Mouse (Mus musculus) forebrain, embryonic 15.5 days (tissue): ENCODE results near the gene Nxpe3. TPM values are rescaled to one million over a fixed set of nuclear protein-coding genes. Genes with fewer than 3 reads are reported as not detected.

Experiments used
- ATAC-seq: fragments of 200-750 bp; cut with Nextera tagmentation; replicated peaks from 2 replicates; pipeline ENCODE4 v1.8.0; 2017; ENCODE audit warnings: mild to moderate bottlenecking, moderate TSS enrichment, moderate library complexity
- H3K27ac ChIP-seq: fragments of 300-500 bp; sonication (generic); replicated peaks from 2 replicates; pipeline ENCODE4 v1.5.1; 2015; ENCODE audit warnings: mild to moderate bottlenecking, inconsistent platforms
- H3K27me3 ChIP-seq: fragments of 300-500 bp; sonication (generic); 2 replicates; pipeline ENCODE4 v1.6.1; 2015; ENCODE audit warnings: inconsistent platforms
- H3K36me3 ChIP-seq: fragments of 300-500 bp; sonication (generic); 2 replicates; pipeline ENCODE4 v1.6.1; 2015; ENCODE audit warnings: mild to moderate bottlenecking, inconsistent platforms
- H3K4me1 ChIP-seq: fragments of 300-500 bp; sonication (generic); 2 replicates; pipeline ENCODE4 v1.6.1; 2015; ENCODE audit warnings: inconsistent platforms
- H3K4me2 ChIP-seq: fragments of 300-500 bp; sonication (generic); replicated peaks from 2 replicates; pipeline ENCODE4 v1.6.1; 2015; ENCODE audit warnings: mild to moderate bottlenecking, inconsistent platforms
- H3K4me3 ChIP-seq: fragments of 300-500 bp; sonication (generic); 2 replicates; pipeline ENCODE4 v1.5.1; 2015; ENCODE audit warnings: mild to moderate bottlenecking, inconsistent platforms
- H3K9ac ChIP-seq: fragments of 300-500 bp; sonication (generic); replicated peaks from 2 replicates; pipeline ENCODE4 v1.6.1; 2015; ENCODE audit warnings: mild to moderate bottlenecking, inconsistent platforms
- H3K9me3 ChIP-seq: fragments of 300-500 bp; sonication (generic); 2 replicates; pipeline ENCODE4 v1.6.1; 2016; ENCODE audit warnings: inconsistent platforms
- WGBS: fragments of 180-500 bp; shearing (Covaris S2); methylation state at CpG from one replicate; pipeline ENCODE4 v1.1.7; 2015; ENCODE audit warnings: mixed read lengths; 5-methylcytosine and 5-hydroxymethylcytosine counted together
- polyA plus RNA-seq: library from polyadenylated mRNA; unstranded; fragments of >200 nt; fragmentation: Nextera tagmentation; extraction: Ambion mirVana; gene quantifications from 2 replicates; pipeline ENCODE4 v1.2.1, GENCODE M21; 2015

Gene Nxpe3
- polyA plus RNA-seq, 1 experiment from 2014 or later = 1.3 TPM

DNA sequence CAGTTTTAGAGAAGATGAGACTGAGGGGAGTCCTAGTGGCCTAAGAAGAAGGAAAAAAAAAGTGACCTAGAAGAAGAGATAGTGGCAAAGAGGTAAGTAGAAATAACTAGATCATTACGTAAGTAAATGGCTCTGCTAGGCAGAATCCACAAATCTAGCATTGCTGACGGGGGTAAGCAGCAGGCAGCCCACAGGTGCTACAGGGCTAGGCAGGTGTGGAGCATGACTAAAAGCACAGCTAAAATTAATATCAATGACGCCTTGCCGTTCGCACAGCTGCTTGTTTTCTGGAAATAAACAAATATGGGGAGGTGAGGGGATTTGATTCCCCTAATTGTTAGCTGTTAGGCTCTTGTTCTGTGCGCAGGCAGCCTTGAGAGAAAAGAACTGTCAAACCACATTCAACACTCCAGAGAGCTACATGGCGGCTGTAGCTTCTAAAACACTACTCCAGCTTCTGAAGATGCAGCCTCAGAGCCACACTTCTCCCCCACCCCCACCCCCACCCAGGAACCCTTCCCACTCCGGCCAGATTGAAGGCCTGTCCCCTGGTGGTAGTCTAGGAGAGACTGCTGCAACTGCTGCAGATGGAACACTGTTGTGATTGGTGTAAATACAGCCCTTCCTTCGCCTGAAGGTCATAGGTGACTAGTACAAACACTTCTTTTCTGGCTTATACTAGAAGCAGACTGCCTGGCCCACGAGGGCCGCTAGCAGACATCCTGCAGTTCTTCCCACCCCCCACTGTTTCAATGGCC lies 71.5 kb downstream of the Nxpe3 start:
- no peak overlapping the region for H3K4me2 ChIP-seq
- H3K27ac ChIP-seq = no peak overlapping the region
- H3K4me1 ChIP-seq = peaks cover 20% of the 10 kb centered on the region
- H3K4me3 ChIP-seq = no peak overlapping the region
- H3K36me3 ChIP-seq = no peaks in the 10 kb centered on the region
- H3K9ac ChIP-seq = no peak overlapping the region
- no peaks in the 10 kb centered on the region for H3K27me3 ChIP-seq
- ATAC-seq = no peak
- H3K9me3 ChIP-seq = no peaks in the 10 kb centered on the region
- WGBS = 40% methylated on average over 11 of the region's 11 CpGs

DNA sequence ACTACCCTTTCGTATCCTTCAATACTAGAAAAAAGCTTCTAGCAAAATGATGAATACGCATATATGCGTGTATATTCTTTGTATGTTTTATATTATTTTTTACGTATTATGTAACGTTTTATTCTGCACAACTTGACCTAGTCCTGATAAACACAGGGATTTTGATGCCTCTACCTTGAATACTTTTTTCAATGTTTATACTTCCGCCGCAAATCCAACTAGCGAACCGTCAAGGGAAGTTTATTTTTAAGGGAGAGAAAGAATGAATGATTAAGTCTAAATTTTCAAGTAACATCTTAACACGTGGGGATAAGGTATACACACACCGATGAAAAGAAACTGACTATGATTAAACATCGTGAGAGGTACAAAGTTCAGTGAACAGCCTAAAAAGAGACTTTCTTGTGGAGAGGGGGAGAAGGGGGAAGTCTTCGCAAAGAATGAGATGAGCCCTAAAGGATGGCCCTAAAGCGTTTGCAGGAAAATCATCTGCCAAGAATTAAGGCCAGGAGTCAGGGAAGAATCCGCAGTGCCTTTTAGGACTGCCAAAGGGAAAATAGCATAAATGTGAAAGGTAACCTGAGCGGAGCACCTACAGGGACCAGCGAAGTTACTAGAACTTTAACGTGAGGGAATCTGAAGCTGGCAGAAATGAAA lies 72.2 kb downstream of the Nxpe3 start:
- Histone ChIP-seq H3K4me3 (peak overlapping the region; percentile 67), H3K36me3 (no peaks in the 10 kb centered on the region; the same call in 1 of the 2 replicates), H3K4me2 (peak overlapping the region; percentile 93), H3K9me3 (no peaks in the 10 kb centered on the region), H3K27ac (no peak overlapping the region), H3K4me1 (peaks cover 20% of the 10 kb centered on the region), H3K9ac (no peak overlapping the region), H3K27me3 (no peaks in the 10 kb centered on the region)
- no peak for ATAC-seq
- WGBS = 47% methylated on average over 18 of the region's 18 CpGs

DNA sequence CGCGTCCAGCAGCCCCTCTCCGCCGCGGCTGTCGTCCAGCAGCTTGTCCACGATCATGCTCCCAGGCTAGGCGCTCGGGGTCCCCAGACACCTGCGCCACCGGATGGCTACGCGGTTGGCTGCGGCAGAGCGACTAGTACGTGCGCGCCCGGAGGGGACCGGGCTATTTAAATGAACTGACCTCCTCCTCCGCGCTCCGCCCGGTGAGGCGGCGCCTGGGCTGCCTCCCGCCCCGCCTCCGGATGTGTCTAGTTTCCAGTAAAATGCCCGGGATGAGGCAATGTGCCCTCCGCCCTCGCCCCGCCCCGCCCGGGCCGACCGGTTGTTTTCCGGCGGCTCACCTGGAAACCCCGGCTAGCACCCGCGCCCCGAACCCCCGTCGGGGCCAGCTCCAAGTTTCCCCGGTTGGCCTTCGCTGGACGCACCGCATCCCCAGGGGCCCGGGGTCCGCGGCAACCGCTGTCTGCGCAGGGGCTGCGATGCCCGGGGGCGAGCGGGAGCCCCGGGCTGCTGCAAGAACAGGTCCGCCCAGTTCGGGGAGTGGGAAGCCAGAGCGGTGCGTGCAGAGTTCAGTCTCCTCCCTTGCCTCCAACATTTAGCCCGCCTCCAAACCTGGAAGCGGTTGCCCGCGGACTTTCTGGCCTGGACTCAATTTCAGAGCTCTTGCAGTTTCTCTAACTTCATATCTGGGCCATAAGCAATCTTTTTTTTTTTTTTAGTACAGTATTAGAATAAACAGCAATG lies 72.9 kb downstream of the Nxpe3 start:
- H3K4me1 ChIP-seq = peaks cover 20% of the 10 kb centered on the region
- H3K36me3 ChIP-seq = no peaks in the 10 kb centered on the region; the same call in 1 of the 2 replicates
- under 1% methylated on average over 65 of the region's 67 CpGs for WGBS
- H3K9me3 ChIP-seq = no peaks in the 10 kb centered on the region
- H3K4me3 ChIP-seq = peak overlapping the region; percentile 67
- peak overlapping the region; percentile 65 for H3K9ac ChIP-seq
- H3K4me2 ChIP-seq = peak overlapping the region; percentile 93
- no peaks in the 10 kb centered on the region for H3K27me3 ChIP-seq
- ATAC-seq = peak; percentile 95
- peak overlapping the region; percentile 39 for H3K27ac ChIP-seq

DNA sequence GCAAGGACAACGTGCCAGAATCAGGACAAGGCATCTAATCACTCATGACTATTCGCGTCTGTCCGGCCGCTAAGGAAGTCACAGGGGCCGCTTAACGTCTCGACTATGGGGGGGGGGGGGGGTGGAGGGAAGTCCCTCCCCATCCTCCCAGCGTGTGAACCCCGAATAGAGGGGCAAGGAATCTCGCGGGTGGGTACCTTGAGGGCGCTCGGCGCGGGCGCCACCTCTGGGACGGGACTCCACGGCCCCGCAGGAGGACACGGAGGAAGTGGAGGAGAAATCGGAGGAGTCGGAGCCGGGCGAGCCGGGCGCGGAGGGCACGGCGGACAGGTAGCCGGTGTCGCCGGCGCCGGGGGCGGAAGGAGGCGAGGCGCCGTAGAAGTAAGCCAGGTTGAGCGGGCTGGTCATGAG lies 73.5 kb downstream of the Nxpe3 start:
- under 1% methylated on average over 40 of the region's 40 CpGs for WGBS
- H3K36me3 ChIP-seq = peaks cover 2% of the 10 kb centered on the region; the same call in 1 of the 2 replicates
- H3K9ac ChIP-seq = peak overlapping the region; percentile 65
- peak overlapping the region; percentile 93 for H3K4me2 ChIP-seq
- H3K9me3 ChIP-seq = no peaks in the 10 kb centered on the region
- peak; percentile 67 for ATAC-seq
- no peaks in the 10 kb centered on the region for H3K27me3 ChIP-seq
- H3K27ac ChIP-seq = no peak overlapping the region; the same call in 1 of the 2 replicates
- H3K4me3 ChIP-seq = peak overlapping the region; percentile 67
- H3K4me1 ChIP-seq = peaks cover 20% of the 10 kb centered on the region

DNA sequence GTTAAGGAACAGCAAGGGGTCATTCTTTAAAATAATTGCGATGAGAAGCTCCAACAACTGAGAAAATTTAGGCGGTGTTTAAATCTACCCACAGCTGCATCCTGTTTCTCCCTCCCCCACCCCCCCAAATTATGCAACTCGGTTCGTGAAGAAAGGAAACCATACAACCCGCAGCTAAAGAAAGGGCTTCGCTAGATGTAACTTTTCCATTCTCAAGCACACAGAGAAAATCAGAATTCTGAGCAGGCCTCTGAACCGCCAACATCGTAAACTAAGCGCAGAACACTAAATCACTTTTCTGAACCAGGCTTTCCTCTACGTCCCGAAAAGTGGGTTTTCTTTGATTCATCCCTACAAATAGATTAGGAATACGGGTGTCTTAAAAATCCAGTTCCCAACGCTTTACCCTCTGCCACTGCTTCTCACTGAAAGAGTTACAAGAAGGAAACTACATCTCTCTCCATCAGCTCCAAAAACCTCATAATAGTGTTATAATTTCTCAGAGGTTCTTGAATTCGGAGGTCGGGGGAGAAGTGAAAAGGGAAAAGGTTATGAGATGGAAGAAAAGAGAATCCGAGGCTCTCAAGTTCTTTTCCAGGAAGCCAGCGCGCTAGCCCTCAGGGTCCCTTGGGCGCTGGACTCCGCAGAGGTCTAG lies 74.0 kb downstream of the Nxpe3 start:
- Histone ChIP-seq H3K4me2 (peak overlapping the region; percentile 93), H3K9ac (peak overlapping the region; percentile 65), H3K36me3 (peaks cover 7% of the 10 kb centered on the region), H3K9me3 (no peaks in the 10 kb centered on the region), H3K27ac (no peak overlapping the region), H3K4me3 (peak overlapping the region; percentile 67), H3K4me1 (peaks cover 20% of the 10 kb centered on the region), H3K27me3 (no peaks in the 10 kb centered on the region)
- 8% methylated on average over 20 of the region's 20 CpGs for WGBS
- no peak for ATAC-seq

DNA sequence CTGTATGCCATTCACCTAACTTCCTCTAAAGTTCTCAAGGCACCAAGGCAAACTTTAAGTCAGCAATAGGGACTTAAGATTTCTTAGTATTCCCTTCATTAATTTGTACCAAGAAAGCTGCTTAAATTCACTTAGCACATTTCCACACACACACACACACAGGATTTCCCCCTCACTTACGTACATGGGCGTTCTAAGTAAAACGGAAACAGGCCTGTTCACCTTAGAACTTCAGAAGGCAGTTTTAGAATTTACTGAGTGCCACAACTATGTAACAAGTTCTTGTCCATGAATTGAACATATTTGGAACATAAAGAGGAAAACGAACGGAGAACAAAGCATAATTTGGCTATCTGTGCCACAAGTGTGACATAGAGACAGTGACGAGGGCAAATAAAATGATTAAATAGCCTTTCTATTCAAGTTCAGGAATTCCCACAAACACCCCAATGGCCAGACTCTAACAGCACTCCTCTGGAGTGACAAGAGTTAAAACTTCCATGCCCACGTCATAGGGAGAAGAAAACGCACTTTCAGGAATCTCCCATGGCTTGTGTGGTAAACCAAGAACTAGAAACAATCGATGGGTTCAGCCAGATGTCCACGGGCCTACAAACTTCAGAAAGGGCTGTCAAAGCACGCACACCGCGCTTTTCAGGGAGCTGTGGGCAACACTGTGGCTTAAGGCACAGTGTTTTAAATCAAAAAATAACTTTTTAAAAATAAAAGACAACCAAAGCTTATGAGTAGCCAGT lies 74.7 kb downstream of the Nxpe3 start:
- H3K27me3 ChIP-seq = no peaks in the 10 kb centered on the region
- no peak overlapping the region for H3K9ac ChIP-seq
- H3K4me3 ChIP-seq = peak overlapping the region; percentile 67
- peaks cover 20% of the 10 kb centered on the region for H3K4me1 ChIP-seq
- 44% methylated on average over 13 of the region's 13 CpGs for WGBS
- peak overlapping the region; percentile 93 for H3K4me2 ChIP-seq
- H3K9me3 ChIP-seq = no peaks in the 10 kb centered on the region
- peaks cover 14% of the 10 kb centered on the region for H3K36me3 ChIP-seq
- no peak overlapping the region for H3K27ac ChIP-seq
- no peak for ATAC-seq

DNA sequence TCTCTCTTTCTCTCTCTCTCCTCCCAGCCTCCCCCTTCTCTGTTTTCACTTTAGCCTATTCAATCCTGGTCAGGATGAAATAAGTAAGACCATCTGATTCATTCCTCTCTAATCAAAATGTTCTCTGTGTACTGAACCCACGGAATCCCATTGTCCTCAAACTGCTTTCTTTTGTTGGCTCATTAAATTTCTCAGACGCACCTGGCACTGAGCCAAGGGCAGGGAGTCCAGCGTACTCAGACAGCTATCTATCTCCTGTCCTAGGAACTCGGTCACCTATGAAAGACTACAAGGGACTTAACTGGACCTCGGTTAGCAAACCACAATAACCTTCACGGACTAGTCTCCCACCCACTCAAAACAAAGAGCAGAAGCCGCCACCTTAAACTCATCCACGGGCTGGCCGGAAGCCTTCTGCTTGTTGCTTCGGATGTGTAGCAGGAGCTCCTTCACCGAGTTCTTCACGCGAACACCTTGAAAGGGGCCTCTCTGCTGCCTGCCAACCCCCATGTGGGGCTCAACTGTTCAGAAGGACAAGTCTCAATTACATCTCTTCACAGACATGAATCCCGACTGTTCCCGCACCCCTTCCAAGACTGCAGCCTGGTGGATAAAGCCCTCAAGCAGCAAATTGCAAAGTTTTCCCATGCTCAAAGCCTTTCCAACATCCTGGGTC lies 75.8 kb downstream of the Nxpe3 start:
- no peak overlapping the region for H3K27ac ChIP-seq
- H3K4me3 ChIP-seq = no peak overlapping the region
- 42% methylated on average over 15 of the region's 15 CpGs for WGBS
- H3K4me2 ChIP-seq = peak overlapping the region; percentile 14; the same call in 1 of the 2 replicates
- no peak overlapping the region for H3K9ac ChIP-seq
- no peaks in the 10 kb centered on the region for H3K27me3 ChIP-seq
- no peaks in the 10 kb centered on the region for H3K9me3 ChIP-seq
- ATAC-seq = no peak
- peaks cover 20% of the 10 kb centered on the region for H3K4me1 ChIP-seq
- H3K36me3 ChIP-seq = peaks cover 23% of the 10 kb centered on the region

DNA sequence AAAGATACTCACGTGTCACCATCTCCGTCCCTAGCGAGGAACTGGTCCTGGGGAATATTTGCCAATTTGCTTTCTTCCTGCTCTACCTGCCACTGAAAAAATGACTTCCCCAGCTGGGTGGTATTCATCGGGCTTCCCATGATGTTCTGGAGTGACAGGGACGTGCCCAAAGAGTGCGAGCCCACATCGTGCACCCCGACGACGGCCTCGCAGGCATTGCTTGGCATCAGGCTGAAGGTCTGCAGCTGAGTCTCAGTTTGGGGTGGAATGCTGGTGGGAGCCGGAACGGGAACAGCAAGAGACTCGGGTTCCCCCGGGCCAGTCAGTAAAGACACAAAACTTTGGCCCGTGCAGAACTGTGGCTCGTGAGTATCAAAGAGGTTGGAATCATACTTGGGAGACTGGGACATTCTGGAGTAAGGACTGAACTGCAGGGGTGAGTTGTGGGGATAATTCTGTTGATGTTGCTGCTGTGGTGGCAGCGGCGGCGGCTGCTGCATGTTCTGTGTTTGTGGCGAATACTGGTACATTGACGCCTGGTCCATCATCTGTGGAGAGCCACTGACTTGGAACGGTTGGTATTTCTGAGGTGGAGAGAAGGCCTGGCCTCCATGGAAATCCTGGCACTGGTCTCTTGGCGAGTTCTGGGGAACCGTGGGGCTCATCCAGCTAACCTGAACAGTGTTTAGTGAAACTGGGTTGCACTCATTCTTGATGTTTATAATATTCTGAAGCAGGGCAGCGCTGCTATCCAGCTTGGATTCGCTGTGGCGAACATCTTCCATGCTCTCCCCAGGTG lies 77.2 kb downstream of the Nxpe3 start:
- Histone ChIP-seq H3K36me3 (peaks cover 29% of the 10 kb centered on the region), H3K4me3 (no peak overlapping the region), H3K9me3 (no peaks in the 10 kb centered on the region), H3K27ac (no peak overlapping the region), H3K27me3 (no peaks in the 10 kb centered on the region), H3K4me1 (peaks cover 20% of the 10 kb centered on the region), H3K4me2 (no peak overlapping the region), H3K9ac (no peak overlapping the region)
- no peak for ATAC-seq
- WGBS = 96% methylated on average over 28 of the region's 28 CpGs

DNA sequence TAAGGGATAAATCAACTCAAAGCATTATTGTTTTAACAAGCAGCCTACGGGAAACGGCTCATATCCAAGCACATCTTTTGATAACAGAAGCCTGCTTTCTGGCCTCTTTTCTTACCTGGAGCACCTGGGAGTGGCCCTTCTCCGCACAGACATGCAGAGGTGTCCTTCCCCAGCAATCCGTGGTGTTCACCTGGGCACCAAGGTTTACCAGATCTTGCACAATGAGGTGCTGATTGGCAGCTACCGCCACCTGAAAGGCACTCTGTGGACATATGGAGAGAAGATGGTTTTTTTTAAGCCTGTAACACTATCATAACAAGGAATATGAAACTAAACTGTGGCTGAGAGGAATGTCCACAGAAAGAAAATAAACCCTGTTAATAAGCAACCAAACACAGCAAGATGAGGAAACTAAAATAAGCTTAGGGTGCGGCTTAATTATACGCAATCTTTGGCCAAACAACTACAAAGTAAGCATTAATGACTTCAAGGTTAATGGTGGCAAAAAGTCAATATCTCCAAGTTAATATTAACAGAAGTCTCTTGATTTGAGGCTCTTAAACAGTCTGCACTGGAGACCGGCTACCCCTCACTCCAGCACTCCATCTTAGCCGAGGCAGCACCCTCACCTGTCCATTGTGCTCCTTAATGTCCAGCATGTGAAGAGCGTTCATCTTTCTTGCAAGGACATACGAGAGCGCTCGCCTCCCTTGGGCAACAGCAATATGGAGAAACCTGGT lies 78.7 kb downstream of the Nxpe3 start:
- ATAC-seq = no peak
- Histone ChIP-seq H3K4me3 (no peak overlapping the region), H3K4me1 (peaks cover 17% of the 10 kb centered on the region), H3K27me3 (no peaks in the 10 kb centered on the region), H3K4me2 (no peak overlapping the region), H3K27ac (no peak overlapping the region), H3K9me3 (no peaks in the 10 kb centered on the region), H3K9ac (no peak overlapping the region), H3K36me3 (peaks cover 29% of the 10 kb centered on the region)
- WGBS = 97% methylated on average over 13 of the region's 13 CpGs

DNA sequence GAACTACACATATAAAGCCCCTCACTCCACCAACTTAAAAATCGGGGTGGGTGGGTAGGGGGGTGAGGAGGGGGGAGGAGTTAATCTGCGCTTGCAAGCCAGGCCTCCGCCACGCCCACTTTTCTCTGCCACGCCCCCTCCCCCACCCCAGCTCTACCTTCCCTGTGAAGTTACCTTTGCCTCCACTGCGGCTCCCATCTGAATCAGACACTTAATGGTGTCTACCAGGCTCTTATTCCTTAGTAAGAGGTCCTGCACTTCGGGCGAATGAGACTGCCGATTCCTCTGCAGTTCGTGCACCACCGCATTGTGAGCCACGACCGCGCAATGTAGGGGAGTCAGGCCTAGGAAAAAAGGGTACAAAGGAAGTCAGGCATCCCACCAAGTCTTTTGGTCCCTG lies 79.6 kb downstream of the Nxpe3 start:
- 82% methylated on average over 14 of the region's 14 CpGs for WGBS
- H3K4me1 ChIP-seq = peaks cover 10% of the 10 kb centered on the region
- H3K9me3 ChIP-seq = no peaks in the 10 kb centered on the region
- peaks cover 29% of the 10 kb centered on the region for H3K36me3 ChIP-seq
- no peak overlapping the region for H3K27ac ChIP-seq
- H3K27me3 ChIP-seq = no peaks in the 10 kb centered on the region
- no peak overlapping the region for H3K4me2 ChIP-seq
- H3K9ac ChIP-seq = no peak overlapping the region
- ATAC-seq = no peak
- H3K4me3 ChIP-seq = no peak overlapping the region
